Mouse (Mus musculus) megakaryocyte-erythroid progenitor cell, adult 5-6 weeks (primary cell): Measurements from ENCODE around the gene Ppdpf. TPM values are rescaled to one million over a fixed set of nuclear protein-coding genes. Genes with fewer than 3 reads are reported as not detected.
A peak's percentile ranks its signal among the peaks of the same experiment; 100 is the strongest.

ENCODE experiments used
- ATAC-seq: replicated peaks from 2 replicates; pipeline ENCODE4 v1.8.0; 2016; ENCODE audit warnings: mild to moderate bottlenecking, inconsistent platforms; ENCODE audit not compliant: severe bottlenecking, poor library complexity, low FRiP score, low TSS enrichment
- total RNA-seq, 2 experiments: library from RNA; stranded (forward) in 1 of 2; stranded (reverse) in 1 of 2; fragments of 200-1000, 215-1000 nt in 1 of 2; fragments of >200 nt in 1 of 2; fragmentation: Nextera tagmentation in 1 of 2; gene quantifications; 2 replicates each; pipeline ENCODE4 v1.2.3; 2014 to 2017

Ppdpf gene
- total RNA-seq (2014; fragmentation: Nextera tagmentation), result 73.6 and 95.2 TPM in 2 replicates
- total RNA-seq (2017), result 67.4 and 68.6 TPM in 2 replicates

- peak; percentile 95 for ATAC-seq
Observed at GRCm38 (mm10) chr2:181187121-181188000, at the start of gene Ppdpf. TSS of gene Ppdpf (plus strand) at chr2:181187247.

GRCm38 (mm10) chr2:181139641-181140193 is 47.3 kb upstream of the Ppdpf start:
- no peak for ATAC-seq

GRCm38 (mm10) chr2:181142703-181143135 is 44.3 kb upstream of the Ppdpf start:
- no peak for ATAC-seq

GRCm38 (mm10) chr2:181143509-181144276 is 43.4 kb upstream of the Ppdpf start:
- ATAC-seq, result no peak

GRCm38 (mm10) chr2:181144675-181145074 is 42.4 kb upstream of the Ppdpf start:
- ATAC-seq, result no peak

- no peak for ATAC-seq
Observed at GRCm38 (mm10) chr2:181146976-181147545, 40.0 kb upstream of the Ppdpf start.

GRCm38 (mm10) chr2:181147546-181148317 is 39.3 kb upstream of the Ppdpf start:
- no peak for ATAC-seq

GRCm38 (mm10) chr2:181148318-181148955 is 38.6 kb upstream of the Ppdpf start:
- no peak for ATAC-seq

GRCm38 (mm10) chr2:181150281-181150680 is 36.8 kb upstream of the Ppdpf start:
- no peak for ATAC-seq

GRCm38 (mm10) chr2:181152701-181153100 is 34.3 kb upstream of the Ppdpf start:
- no peak for ATAC-seq

- ATAC-seq, result no peak
Observed at GRCm38 (mm10) chr2:181153131-181153530, 33.9 kb upstream of the Ppdpf start.

- peak; percentile 58; the same call in 1 of the 2 replicates for ATAC-seq
Observed at GRCm38 (mm10) chr2:181153837-181154236, 33.2 kb upstream of the Ppdpf start.

GRCm38 (mm10) chr2:181154361-181154760 is 32.7 kb upstream of the Ppdpf start:
- ATAC-seq, result no peak

GRCm38 (mm10) chr2:181154831-181155415 is 32.1 kb upstream of the Ppdpf start:
- ATAC-seq, result no peak

- no peak for ATAC-seq
Observed at GRCm38 (mm10) chr2:181155801-181156200, 31.2 kb upstream of the Ppdpf start.

GRCm38 (mm10) chr2:181156248-181157121 is 30.6 kb upstream of the Ppdpf start, which contains the start of gene Eef1a2:
TSS of gene Eef1a2 (minus strand) at chr2:181157014.
- no peak for ATAC-seq

GRCm38 (mm10) chr2:181157180-181157579 is 29.9 kb upstream of the Ppdpf start:
- ATAC-seq, result no peak
